Mouse (Mus musculus) midbrain, postnatal 0 days (tissue): Measurements from ENCODE around the gene Usp3. TPM values are rescaled to one million over a fixed set of nuclear protein-coding genes. Genes with fewer than 3 reads are reported as not detected.

Experiments
- ATAC-seq: fragments of 200-750 bp; cut with Nextera tagmentation; 2 replicates; pipeline ENCODE4 v1.8.0; 2017; ENCODE audit warnings: moderate number of reproducible peaks, mild to moderate bottlenecking, moderate TSS enrichment, moderate library complexity; ENCODE audit not compliant: low FRiP score
- DNase-seq: peaks from one replicate; pipeline ENCODE4 v3.0.0-alpha.2; 2015; ENCODE audit warnings: low spot score
- H3K27ac ChIP-seq: fragments of 300-500 bp; sonication (generic); 2 replicates; pipeline ENCODE4 v1.5.1; 2014; ENCODE audit warnings: low read depth, mild to moderate bottlenecking, low read length, mixed read lengths
- H3K27me3 ChIP-seq: fragments of 300-500 bp; sonication (generic); 2 replicates; pipeline ENCODE4 v1.6.1; 2014; ENCODE audit warnings: low read length, control low read depth, mixed read lengths; ENCODE audit not compliant: insufficient read depth
- H3K36me3 ChIP-seq: fragments of 300-500 bp; sonication (generic); 2 replicates; pipeline ENCODE4 v1.6.1; 2014; ENCODE audit warnings: low read length, control low read depth, mixed read lengths; ENCODE audit not compliant: insufficient read depth
- H3K4me1 ChIP-seq: fragments of 300-500 bp; sonication (generic); 2 replicates; pipeline ENCODE4 v1.6.1; 2014; ENCODE audit warnings: mild to moderate bottlenecking, control low read depth, antibody characterized with exemption, low read length, mixed read lengths; ENCODE audit not compliant: insufficient read depth
- H3K4me2 ChIP-seq: fragments of 300-500 bp; sonication (generic); 2 replicates; pipeline ENCODE4 v1.6.1; 2014; ENCODE audit warnings: low read depth, mild to moderate bottlenecking, low read length, mixed read lengths; ENCODE audit not compliant: poor library complexity, severe bottlenecking
- H3K4me3 ChIP-seq: fragments of 300-500 bp; sonication (generic); 2 replicates; pipeline ENCODE4 v1.5.1; 2014; ENCODE audit warnings: low read depth, mild to moderate bottlenecking, low read length, moderate library complexity
- H3K9ac ChIP-seq: fragments of 300-500 bp; sonication (generic); replicated peaks from 2 replicates; pipeline ENCODE4 v1.6.1; 2014; ENCODE audit warnings: mild to moderate bottlenecking, low read length, moderate library complexity, mixed read lengths; ENCODE audit not compliant: poor library complexity, severe bottlenecking
- H3K9me3 ChIP-seq: fragments of 300-500 bp; sonication (generic); 2 replicates; pipeline ENCODE4 v1.6.1; 2016; ENCODE audit warnings: low read length, control low read depth
- CTCF ChIP-seq: IDR thresholded peaks from 2 replicates; pipeline ENCODE4 v1.5.1; 2016; ENCODE audit warnings: antibody characterized with exemption, mild to moderate bottlenecking
- WGBS: fragments of 180-500 bp; shearing (Covaris S2); extraction: QIAGEN DNeasy Blood & Tissue Kit; methylation state at CpG from one replicate; pipeline ENCODE4 v1.1.7; 2014; 5-methylcytosine and 5-hydroxymethylcytosine counted together
- polyA plus RNA-seq: library from polyadenylated mRNA; unstranded; fragments of >200 nt; fragmentation: Nextera tagmentation; extraction: Ambion mirVana; gene quantifications from 2 replicates; pipeline ENCODE4 v1.2.1, GENCODE M21; 2015
- total RNA-seq: library from RNA; depleted of rRNA; stranded (reverse); fragments of >200 nt; gene quantifications from 2 replicates; pipeline ENCODE4 v1.2.3, GENCODE M21; 2014

Gene Usp3
- total and polyA plus RNA-seq, 2 experiments from 2014 or later = 30.0 to 39.9 TPM

DNA sequence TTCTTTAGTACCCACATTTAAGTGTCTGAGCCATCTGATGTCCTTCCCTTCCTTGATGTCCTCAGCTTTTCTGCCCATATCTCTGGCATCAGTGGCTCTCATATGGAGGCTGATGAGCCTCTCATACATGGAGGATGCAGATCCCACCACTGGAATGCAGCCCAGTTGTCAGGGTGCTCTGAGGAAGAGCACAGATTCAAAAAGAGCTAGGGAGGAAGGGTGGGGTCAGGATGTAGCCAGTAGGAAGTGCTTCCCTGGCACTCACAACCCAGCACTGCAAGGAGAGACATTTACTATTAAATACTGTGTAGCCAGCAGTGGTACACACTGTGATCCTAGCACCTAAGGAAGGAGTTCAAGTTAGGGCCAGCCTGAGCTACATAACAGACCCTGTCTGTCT, 86.5 kb downstream of the Usp3 start:
- peaks cover 50% of the 10 kb centered on the region for H3K36me3 ChIP-seq
- no peak for DNase-seq
- H3K9me3 ChIP-seq = no peaks in the 10 kb centered on the region
- no peak overlapping the region for H3K4me3 ChIP-seq
- no peak overlapping the region for H3K9ac ChIP-seq
- no peak overlapping the region for H3K4me2 ChIP-seq
- peaks cover 5% of the 10 kb centered on the region; the same call in 1 of the 2 replicates for H3K4me1 ChIP-seq
- H3K27me3 ChIP-seq = no peaks in the 10 kb centered on the region
- no peak overlapping the region for H3K27ac ChIP-seq
- TF ChIP-seq CTCF = no peak
- no peak for ATAC-seq

DNA sequence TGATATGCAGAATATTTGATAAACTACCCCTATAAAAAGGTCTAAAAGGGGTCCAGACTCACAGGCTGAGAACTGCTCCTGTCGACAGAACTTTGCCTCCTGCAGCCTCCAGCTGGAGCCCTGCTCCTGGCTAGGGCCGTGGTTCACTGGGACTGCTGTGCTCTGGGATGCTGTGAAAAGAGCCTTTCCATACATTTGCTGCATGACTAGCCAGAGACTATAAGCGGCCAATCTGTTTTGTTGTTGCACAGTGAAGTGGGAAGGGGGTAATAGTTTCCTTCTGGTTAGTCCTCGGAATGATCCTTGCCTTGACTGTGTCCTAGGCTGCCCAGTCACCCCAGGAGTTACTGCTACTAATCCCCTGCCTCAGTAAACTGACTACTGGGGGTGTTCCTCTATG, 86.9 kb downstream of the Usp3 start:
- H3K4me3 ChIP-seq = no peak overlapping the region
- no peak for TF ChIP-seq CTCF
- H3K27ac ChIP-seq = no peak overlapping the region
- H3K27me3 ChIP-seq = no peaks in the 10 kb centered on the region
- WGBS = 12% methylated on average over 4 of the region's 4 CpGs
- no peak overlapping the region for H3K4me2 ChIP-seq
- DNase-seq (peak; percentile 53), ATAC-seq (no peak)
- H3K9ac ChIP-seq = no peak overlapping the region
- H3K4me1 ChIP-seq = peaks cover 5% of the 10 kb centered on the region; the same call in 1 of the 2 replicates
- peaks cover 54% of the 10 kb centered on the region for H3K36me3 ChIP-seq
- no peaks in the 10 kb centered on the region for H3K9me3 ChIP-seq

DNA sequence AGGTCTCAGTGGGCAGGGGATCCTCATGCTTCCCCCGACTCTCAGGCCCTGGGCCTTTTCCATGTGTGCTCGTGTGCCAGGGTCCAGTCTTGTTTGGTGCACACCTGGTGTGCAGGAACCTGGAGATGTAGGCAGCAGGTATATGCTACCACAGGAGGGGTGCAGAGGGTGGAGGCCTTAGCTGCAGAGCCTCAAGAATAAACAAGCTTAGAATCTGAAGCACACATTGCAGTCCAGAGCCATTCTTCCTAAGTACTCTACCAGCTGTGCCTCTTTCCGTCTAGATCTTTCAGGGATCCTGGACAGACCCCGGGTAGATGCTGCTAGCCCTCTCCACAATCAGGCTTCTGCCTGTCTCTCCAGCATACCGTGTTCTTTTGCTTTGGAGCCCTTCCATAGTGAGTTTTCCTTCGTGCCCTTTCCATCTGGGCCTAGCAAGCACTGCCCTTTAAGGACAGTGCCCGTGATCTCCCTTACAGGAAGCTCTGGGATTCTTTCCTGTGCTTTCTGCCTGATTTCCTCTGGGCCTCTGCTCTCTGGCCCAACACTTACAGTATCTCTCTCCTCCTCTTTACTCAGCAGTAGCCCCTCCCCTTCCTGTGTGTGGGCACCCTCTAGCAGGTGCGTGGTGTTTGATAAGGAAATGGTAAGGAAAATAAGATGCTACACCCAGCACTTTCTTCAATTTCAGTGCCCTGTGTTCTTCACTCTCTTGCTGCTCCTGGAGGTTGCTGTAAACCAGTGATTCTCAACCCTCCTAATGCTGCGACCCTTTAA, 87.6 kb downstream of the Usp3 start:
- H3K9ac ChIP-seq = no peak overlapping the region
- H3K36me3 ChIP-seq = peaks cover 60% of the 10 kb centered on the region
- no peaks in the 10 kb centered on the region; the same call in 1 of the 2 replicates for H3K4me1 ChIP-seq
- no peaks in the 10 kb centered on the region for H3K9me3 ChIP-seq
- no peak overlapping the region for H3K4me3 ChIP-seq
- ATAC-seq (no peak), DNase-seq (no peak)
- no peak for TF ChIP-seq CTCF
- H3K27me3 ChIP-seq = no peaks in the 10 kb centered on the region
- no peak overlapping the region for H3K27ac ChIP-seq
- no peak overlapping the region for H3K4me2 ChIP-seq
- WGBS = 56% methylated on average over 9 of the region's 9 CpGs

DNA sequence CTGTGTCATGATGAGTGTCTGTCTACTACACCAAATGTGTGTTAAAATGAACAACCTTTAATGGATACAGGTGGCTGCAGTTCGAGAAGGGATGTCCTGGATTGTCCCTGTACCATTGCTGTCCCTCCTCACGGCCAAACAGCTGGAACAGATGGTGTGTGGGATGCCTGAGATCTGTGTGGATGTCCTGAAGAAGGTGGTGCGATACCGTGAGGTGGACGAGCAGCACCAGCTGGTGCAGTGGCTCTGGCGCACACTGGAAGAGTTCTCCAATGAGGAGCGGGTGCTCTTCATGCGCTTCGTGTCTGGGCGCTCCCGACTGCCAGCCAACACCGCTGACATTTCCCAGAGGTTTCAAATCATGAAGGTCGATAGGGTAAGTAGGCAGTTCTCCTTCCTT, 88.4 kb downstream of the Usp3 start:
- Histone ChIP-seq H3K4me3 (no peak overlapping the region), H3K9me3 (no peaks in the 10 kb centered on the region), H3K27me3 (no peaks in the 10 kb centered on the region), H3K36me3 (peaks cover 58% of the 10 kb centered on the region), H3K9ac (no peak overlapping the region), H3K4me1 (no peaks in the 10 kb centered on the region), H3K27ac (no peak overlapping the region), H3K4me2 (no peak overlapping the region)
- DNase-seq (no peak), ATAC-seq (no peak)
- WGBS = 90% methylated on average over 13 of the region's 13 CpGs
- TF ChIP-seq CTCF = no peak

DNA sequence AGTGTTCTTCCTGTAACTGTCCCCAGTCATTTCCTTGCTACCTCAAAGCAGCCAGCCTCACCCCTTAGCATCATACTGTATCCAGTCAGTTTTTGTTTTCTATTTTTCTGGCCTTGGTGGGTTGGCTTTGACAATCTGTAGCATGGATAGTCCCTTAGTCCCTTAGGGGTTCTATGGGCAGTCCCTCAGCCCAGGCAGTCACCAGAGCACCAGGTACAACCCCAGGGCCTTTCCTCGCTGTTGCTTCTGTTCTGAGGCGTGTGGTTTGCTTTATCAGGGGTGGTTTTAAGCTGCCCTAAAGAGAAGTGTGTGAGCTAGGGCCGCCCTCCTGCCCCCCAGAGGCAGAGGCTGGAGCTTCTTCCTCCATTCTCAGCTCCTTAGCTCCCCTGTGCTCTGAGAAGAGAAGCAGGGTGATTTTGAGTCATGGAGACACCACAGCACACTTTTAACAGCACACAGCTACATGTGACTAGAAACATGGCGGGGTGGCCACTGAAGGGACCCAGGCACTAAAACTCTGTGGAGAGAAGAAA, 89.0 kb downstream of the Usp3 start:
- Histone ChIP-seq H3K4me2 (no peak overlapping the region), H3K9ac (no peak overlapping the region), H3K4me1 (no peaks in the 10 kb centered on the region), H3K27ac (no peak overlapping the region), H3K36me3 (peaks cover 52% of the 10 kb centered on the region), H3K9me3 (no peaks in the 10 kb centered on the region), H3K27me3 (no peaks in the 10 kb centered on the region), H3K4me3 (no peak overlapping the region)
- no peak for ATAC-seq
- 85% methylated on average over 4 of the region's 4 CpGs for WGBS
- no peak for DNase-seq
- no peak; the same call in 1 of the 2 replicates for TF ChIP-seq CTCF

DNA sequence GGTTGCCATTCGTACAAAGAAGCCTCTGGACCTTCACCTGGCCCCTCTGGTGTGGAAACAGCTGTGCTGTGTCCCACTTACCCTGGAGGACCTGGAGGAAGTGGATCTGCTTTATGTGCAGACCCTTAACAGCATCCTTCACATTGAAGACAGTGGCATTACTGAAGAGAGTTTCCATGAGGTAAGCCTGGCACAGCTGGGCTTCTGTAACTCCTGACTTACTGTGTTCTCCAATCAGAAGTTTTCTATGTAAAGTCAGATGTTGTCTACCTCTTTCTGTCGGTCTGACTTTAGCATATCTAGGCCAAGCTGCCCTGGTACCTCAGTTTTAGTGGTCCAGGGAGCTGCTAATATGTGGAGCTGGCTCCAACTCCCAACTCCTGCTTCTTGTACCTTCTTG, 91.7 kb downstream of the Usp3 start:
- DNase-seq (no peak), ATAC-seq (no peak)
- Histone ChIP-seq H3K9ac (no peak overlapping the region), H3K4me3 (no peak overlapping the region), H3K4me2 (no peak overlapping the region), H3K4me1 (no peaks in the 10 kb centered on the region), H3K9me3 (no peaks in the 10 kb centered on the region), H3K36me3 (peaks cover 55% of the 10 kb centered on the region), H3K27ac (no peak overlapping the region), H3K27me3 (no peaks in the 10 kb centered on the region)
- WGBS = 87% methylated on average over 2 of the region's 2 CpGs
- TF ChIP-seq CTCF = no peak
